In genomic region chr12:13176136-13176535, GRCm38 (mm10) we compare ENCODE assay signal across 13 mouse cellular contexts.
DNase-seq lines count a peak whose midpoint lies in the region; ATAC-seq and TF ChIP-seq lines count a peak whose summit lies in the region.
"Had no signal": no experiment of that assay in that cellular context is flagged by ENCODE, and none has a peak within 500 bp of the region (broad histone marks: within the 10 kb centered on the region; RNA-seq: fewer than 3 reads in every experiment).

No protein-coding gene starts in this region.

- H3K27me3 ChIP-seq in stomach, embryonic 14.5 days (ENCODE audit: control insufficient read depth, insufficient read depth, low read length) = no peaks in the 10 kb centered on the region
- no peaks in the 10 kb centered on the region for H3K27me3 ChIP-seq in stomach, postnatal 0 days (ENCODE audit: control insufficient read depth, insufficient read depth, low read length)

- TF ChIP-seq CTCF in stomach, postnatal 0 days (IDR thresholded peaks at IDR 0.05; ENCODE audit: low read depth) = no peak

- no peaks in the 10 kb centered on the region for H3K9me3 ChIP-seq in stomach, embryonic 14.5 days (ENCODE audit: control insufficient read depth, low read depth, low read length)
- H3K9me3 ChIP-seq in stomach, postnatal 0 days (ENCODE audit: control insufficient read depth, low read length) = no peaks in the 10 kb centered on the region

- TF ChIP-seq EP300 in stomach, postnatal 0 days (optimal IDR thresholded peaks at IDR 0.05) = no peak

- H3K27ac ChIP-seq in stomach, embryonic 14.5 days (ENCODE audit: low read length) = peak overlapping the region; percentile 64; the same call in 1 of the 2 replicates
- H3K27ac ChIP-seq in stomach, postnatal 0 days (replicated peaks) = no peak overlapping the region
- H3K27ac ChIP-seq: macrophage had no signal

- 24% methylated on average over 2 of the region's 2 CpGs for WGBS in stomach, embryonic 14.5 days
- 34% methylated on average over 2 of the region's 2 CpGs for whole genome bisulfite sequencing in stomach, postnatal 0 days

- peak; percentile 18 for DNase-seq in heart, postnatal 4 days
- no peak for DNase-seq in heart, adult 9 months (ENCODE audit: low spot score in 2 of 2)
- DNase-seq in stomach, postnatal 0 days (ENCODE audit: low spot score) = no peak
- peak; percentile 59 for DNase-seq in kidney, postnatal 10 days
- no peak for DNase-seq in adrenal gland, postnatal 10 days
- DNase-seq in ovary, postnatal 10 days (ENCODE audit: low spot score) = no peak
- DNase-seq: layer of hippocampus, postnatal 36 days; thymus, postnatal 36 days had no signal

- H3K36me3 ChIP-seq in stomach, embryonic 14.5 days (ENCODE audit: control insufficient read depth, insufficient read depth, low read length) = no peaks in the 10 kb centered on the region
- H3K36me3 ChIP-seq in stomach, postnatal 0 days (ENCODE audit: control insufficient read depth, insufficient read depth, low read length) = no peaks in the 10 kb centered on the region

- peak; percentile 55; the same call in 1 of the 2 replicates for ATAC-seq in stomach, embryonic 14.5 days (ENCODE audit: insufficient number of reproducible peaks, insufficient read depth, low FRiP score, low read depth)
- ATAC-seq in stomach, postnatal 0 days (ENCODE audit: low FRiP score, low TSS enrichment) = no peak
- ATAC-seq: forebrain, embryonic 14.5 days; inflammation-experienced regulatory T-cells, adult 6 months had no signal

- H3K4me2 ChIP-seq in stomach, embryonic 14.5 days (replicated peaks; ENCODE audit: low read depth, low read length) = no peak overlapping the region
- H3K4me2 ChIP-seq in stomach, postnatal 0 days (replicated peaks; ENCODE audit: low read depth) = no peak overlapping the region

- H3K9ac ChIP-seq in stomach, embryonic 14.5 days (replicated peaks; ENCODE audit: low read depth, low read length) = no peak overlapping the region
- no peak overlapping the region for H3K9ac ChIP-seq in stomach, postnatal 0 days (ENCODE audit: low read length)

- H3K4me1 ChIP-seq in stomach, embryonic 14.5 days (ENCODE audit: control insufficient read depth, insufficient read depth, low read length) = peaks cover 29% of the 10 kb centered on the region
- no peaks in the 10 kb centered on the region for H3K4me1 ChIP-seq in stomach, postnatal 0 days (replicated peaks; ENCODE audit: control insufficient read depth, insufficient read depth)

- no peak overlapping the region for H3K4me3 ChIP-seq in stomach, embryonic 14.5 days (ENCODE audit: low read depth, low read length)
- no peak overlapping the region for H3K4me3 ChIP-seq in stomach, postnatal 0 days (ENCODE audit: low read depth, low read length)
- H3K4me3 ChIP-seq: myocyte had no signal

Comparison
In these comparisons a context has a peak if more than half of its experiments do, and no peak if none do; other contexts are left out.
1. DNase-seq: peak in heart, postnatal 4 days (single experiment) and kidney, postnatal 10 days (single experiment); none in heart, adult 9 months (0 of 2), stomach, postnatal 0 days (single experiment), adrenal gland, postnatal 10 days (single experiment) and ovary, postnatal 10 days (single experiment).